Mouse (Mus musculus): ENCODE data around the gene Stau1.
"Not testable (repeated sequence)": the region's sequence is repeated elsewhere in the genome, so short reads cannot be mapped to it uniquely, and the experiment has no call there.

The Stau1 gene

GRCm38 (mm10) chr2:166995796-166996532 is at the start of gene Stau1:
Gene Stau1, minus strand, starts transcription at chr2:166996299.
- DNase-seq (ENCODE audit: low read depth): peak; percentile 95

GRCm38 (mm10) chr2:167043400-167044121 is 47.5 kb upstream of the Stau1 start:
- peak; percentile 92 for DNase-seq (ENCODE audit: low read depth)

- DNase-seq (ENCODE audit: low read depth): no peak
These were observed 43.3 kb upstream of the Stau1 start for GRCm38 (mm10) chr2:167039386-167039785.

GRCm38 (mm10) chr2:167038716-167039115 is 42.6 kb upstream of the Stau1 start:
- DNase-seq (ENCODE audit: low read depth): no peak

GRCm38 (mm10) chr2:167038297-167038696 is 42.2 kb upstream of the Stau1 start:
- DNase-seq (ENCODE audit: low read depth): no peak

- no peak for DNase-seq (ENCODE audit: low read depth)
These were observed 41.6 kb upstream of the Stau1 start for GRCm38 (mm10) chr2:167037710-167038109.

- DNase-seq (ENCODE audit: low read depth): no peak
These were observed 34.4 kb upstream of the Stau1 start for GRCm38 (mm10) chr2:167030507-167030906.

- DNase-seq (ENCODE audit: low read depth): no peak
These were observed 32.5 kb upstream of the Stau1 start for GRCm38 (mm10) chr2:167028553-167028952.

- no peak for DNase-seq (ENCODE audit: low read depth)
These were observed 23.3 kb upstream of the Stau1 start for GRCm38 (mm10) chr2:167019396-167019795.

GRCm38 (mm10) chr2:167015382-167015718 is 19.3 kb upstream of the Stau1 start:
- no peak for DNase-seq (ENCODE audit: low read depth)

GRCm38 (mm10) chr2:167014702-167015381 is 18.7 kb upstream of the Stau1 start, which contains the start of gene Ddx27:
Gene Ddx27, plus strand, starts transcription at chr2:167015193.
- peak; percentile 92 for DNase-seq (ENCODE audit: low read depth)

- DNase-seq (ENCODE audit: low read depth): no peak
These were observed 14.4 kb upstream of the Stau1 start for GRCm38 (mm10) chr2:167010546-167010945.

GRCm38 (mm10) chr2:167009483-167009882 is 13.4 kb upstream of the Stau1 start:
- DNase-seq (ENCODE audit: low read depth): no peak

GRCm38 (mm10) chr2:167007565-167007964 is 11.5 kb upstream of the Stau1 start:
- DNase-seq (ENCODE audit: low read depth): not testable (repeated sequence)

GRCm38 (mm10) chr2:167007001-167007491 is 10.9 kb upstream of the Stau1 start:
- DNase-seq (ENCODE audit: low read depth): no peak

GRCm38 (mm10) chr2:167006355-167006754 is 10.3 kb upstream of the Stau1 start:
- no peak for DNase-seq (ENCODE audit: low read depth)

- DNase-seq (ENCODE audit: low read depth): peak; percentile 68
These were observed 8.2 kb upstream of the Stau1 start for GRCm38 (mm10) chr2:167004099-167004854.

- DNase-seq (ENCODE audit: low read depth): no peak
These were observed 5.4 kb upstream of the Stau1 start for GRCm38 (mm10) chr2:167001486-167001885.

- DNase-seq (ENCODE audit: low read depth): no peak
These were observed 415 bp upstream of the Stau1 start for GRCm38 (mm10) chr2:166996533-166996894.

GRCm38 (mm10) chr2:166995021-166995795 is 891 bp downstream of the Stau1 start:
- peak; percentile 55 for DNase-seq (ENCODE audit: low read depth)

GRCm38 (mm10) chr2:166991945-166992344 is 4.2 kb downstream of the Stau1 start:
- no peak for DNase-seq (ENCODE audit: low read depth)

Data from c-Kit-positive CD71-positive TER-119-negative erythroid progenitor cells, embryonic 14.5 days (primary cell).